Mouse (Mus musculus): ENCODE data around the gene Gm11111.
"Not testable (repeated sequence)": the region's sequence is repeated elsewhere in the genome, so short reads cannot be mapped to it uniquely, and the experiment has no call there.

Gene Gm11111

DNA sequence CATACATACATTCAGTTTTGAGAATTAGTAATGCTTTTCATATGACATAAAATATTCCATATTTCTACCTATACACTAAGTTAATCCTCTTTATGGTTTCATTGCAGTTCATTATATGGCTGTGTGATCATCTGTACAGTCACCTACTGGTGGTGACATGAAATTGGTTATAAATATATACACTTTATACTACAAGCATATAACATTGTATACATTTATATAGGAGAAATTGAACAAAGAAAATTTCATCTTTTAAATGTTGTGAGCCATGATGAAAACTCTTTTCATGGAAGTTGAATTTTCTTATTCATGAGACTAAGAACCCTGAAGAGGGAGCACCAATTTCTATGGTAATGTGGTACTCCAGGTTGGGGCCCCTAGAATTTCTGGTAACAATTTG lies at the start of gene Gm11111:
Gene Gm11111, plus strand, starts transcription at position 301 of the 400 bp plus-strand sequence.
- no peak for DNase-seq (ENCODE audit: low spot score)

DNA sequence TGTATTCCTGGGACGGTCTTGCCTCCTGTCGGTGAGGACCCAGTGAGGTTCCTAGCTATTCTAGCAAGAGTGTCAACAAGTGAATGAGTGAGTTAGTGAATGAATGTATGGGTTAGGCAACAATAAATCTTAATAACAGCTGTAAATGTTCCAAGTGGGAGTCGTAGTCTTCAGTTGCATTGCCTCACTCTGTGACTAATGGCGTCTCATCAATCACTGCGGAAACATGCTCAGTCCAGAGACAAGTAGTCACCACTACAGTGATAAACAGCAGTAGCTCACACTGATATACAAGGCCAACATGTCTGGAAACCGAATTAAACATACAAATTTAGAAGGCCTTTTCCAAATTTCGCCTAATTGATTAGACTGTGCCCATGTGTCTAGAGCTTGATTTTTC lies 36.3 kb upstream of the Gm11111 start:
- DNase-seq (ENCODE audit: low spot score) = peak; percentile 33

DNA sequence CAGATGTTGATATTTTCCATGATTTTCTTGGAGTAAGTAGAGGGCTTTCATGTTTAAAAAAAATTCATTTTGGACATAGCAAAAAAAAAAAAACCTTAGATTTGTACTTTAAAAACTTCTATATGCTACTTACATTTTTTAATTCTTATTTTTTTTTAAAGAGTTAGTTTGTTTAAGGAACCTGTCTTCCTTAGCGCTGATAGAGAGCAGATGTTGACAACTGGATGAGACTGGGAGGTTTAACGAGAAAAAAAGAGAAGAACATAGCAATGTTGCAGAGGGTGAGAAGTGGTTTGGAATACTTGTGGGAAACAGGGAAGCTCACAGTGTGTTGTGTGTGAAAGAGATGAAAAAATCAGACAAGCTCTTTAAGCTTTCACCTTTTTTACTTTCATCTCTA lies 32.4 kb upstream of the Gm11111 start:
- DNase-seq (ENCODE audit: low spot score) = no peak

DNA sequence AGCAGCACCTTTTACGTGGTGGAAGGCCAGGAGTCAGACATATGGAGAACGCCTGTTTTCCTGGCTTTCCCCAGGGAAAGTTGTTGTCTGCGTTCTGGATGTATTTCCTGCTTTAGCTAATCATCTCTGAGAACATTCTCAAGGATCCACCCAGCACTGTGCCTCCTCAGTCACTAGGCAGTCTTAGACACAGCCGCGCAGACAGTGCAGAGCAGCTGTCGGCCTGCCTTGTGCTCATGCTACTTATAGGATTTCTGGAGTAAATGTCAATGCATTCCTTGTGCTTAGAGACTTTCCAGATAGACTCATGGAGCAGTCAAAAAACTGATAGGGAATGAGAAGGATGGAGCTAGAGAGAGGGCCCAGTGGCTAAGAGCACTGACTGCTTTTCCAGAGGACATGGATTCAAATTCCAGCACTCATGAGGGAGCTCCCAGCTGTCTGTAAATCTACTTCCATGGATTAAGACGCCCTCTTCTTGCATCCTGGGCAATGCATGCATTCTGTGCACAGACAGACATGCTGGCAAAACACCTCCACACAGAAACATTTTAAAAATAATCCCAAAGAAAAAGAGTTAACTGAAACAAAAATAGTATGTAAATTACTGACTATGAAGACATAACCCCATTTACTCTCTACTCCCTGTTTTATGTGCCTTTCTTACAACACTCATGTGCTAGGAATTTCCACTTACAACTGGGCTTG lies 30.1 kb upstream of the Gm11111 start:
- DNase-seq (ENCODE audit: low spot score) = no peak

DNA sequence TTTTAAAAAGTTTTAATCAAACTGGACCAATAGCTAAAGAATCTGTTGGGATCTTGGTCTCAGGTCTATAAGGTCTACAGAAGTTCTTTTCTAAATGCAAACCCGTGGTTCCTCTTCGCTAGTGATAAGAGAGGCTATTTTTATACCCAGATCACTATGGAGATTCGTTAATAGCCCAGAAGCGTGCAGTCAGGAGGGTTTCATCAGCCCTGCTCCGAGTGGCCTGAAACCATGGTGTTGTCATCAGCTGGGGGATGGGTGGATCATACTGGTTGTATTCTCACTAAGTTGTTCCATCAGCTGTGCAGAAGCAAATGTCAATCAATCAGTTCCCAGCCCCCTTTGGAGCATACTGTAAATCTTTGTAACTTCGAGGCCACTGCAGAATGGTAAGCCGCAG lies 29.4 kb upstream of the Gm11111 start:
- no peak for DNase-seq (ENCODE audit: low spot score)

DNA sequence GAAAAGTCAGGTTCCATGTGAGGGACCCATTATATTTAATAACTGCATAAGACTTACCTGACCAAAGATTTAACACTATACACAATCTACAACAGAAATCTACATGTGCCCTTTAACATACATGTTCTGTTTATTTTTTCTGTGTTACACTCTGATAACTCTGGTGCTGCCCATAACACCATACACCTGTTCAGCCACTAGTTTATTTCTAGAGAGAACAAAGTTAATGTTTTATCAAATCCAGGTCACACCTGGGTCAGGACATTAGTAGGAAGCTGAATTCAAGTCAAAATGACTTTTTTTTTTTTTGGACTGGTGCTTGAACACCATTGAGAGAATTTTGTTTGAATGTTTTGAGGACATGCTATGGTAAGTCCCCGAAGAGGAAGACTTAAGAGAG lies 28.7 kb upstream of the Gm11111 start:
- no peak for DNase-seq (ENCODE audit: low spot score)

DNA sequence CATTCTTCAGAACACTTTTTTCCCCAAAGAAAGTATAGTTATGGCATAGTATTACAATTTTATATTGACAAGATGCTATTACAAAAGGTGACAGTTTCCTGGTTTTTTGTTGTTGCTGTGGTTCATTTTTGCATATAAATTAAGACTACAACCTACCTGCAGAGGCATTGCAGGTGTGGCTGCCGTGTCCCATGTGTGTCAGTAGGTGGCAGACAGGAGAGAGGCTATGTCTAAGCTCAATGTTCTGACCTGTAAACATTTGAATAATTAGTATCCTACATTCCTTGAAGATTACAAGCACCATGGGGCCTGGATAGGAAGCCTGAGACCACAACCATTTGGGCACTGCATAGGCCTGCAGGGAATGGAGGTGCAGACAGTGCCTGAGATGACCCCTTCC lies 11.2 kb upstream of the Gm11111 start:
- no peak for DNase-seq (ENCODE audit: low spot score)

DNA sequence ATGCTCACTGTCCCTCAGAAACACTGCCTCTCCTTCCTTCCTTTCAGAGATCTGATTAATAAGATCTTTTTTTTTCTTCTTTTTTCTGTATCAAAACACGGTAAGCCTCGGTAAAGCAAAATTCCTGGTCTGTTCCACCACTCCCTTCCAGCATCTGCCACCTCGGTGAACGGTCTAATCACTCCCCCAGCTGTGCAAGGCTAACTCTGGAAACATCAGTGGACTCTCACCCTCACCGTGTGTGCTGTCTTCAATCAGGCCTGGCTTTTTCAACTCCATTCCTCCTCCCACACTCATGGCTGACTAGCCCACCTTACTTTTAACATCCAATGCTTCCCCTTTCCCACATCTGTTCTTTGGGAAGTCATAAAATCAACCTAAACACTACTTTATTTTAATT lies 2.2 kb upstream of the Gm11111 start:
- peak; percentile 21 for DNase-seq (ENCODE audit: low spot score)

DNA sequence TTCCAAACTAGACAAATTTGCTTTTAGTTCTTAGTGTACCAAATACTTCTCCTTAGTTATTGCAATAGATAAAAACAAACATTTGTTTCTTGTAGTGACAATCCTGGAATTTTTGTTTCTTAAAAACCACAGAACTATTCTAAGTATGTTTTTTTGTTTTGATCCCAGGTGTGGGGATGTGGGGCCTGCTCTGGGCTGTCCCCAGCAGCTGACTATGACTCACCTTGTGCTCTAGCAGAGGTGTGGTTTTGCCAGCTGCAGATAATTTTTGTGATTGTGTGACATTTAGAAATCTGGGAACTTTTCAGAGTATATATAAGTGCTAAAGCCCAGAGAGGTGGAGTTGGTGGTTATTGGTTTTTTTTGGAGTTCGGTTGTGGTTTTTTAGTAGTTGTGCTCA lies 1.6 kb upstream of the Gm11111 start:
- DNase-seq (ENCODE audit: low spot score) = no peak

DNA sequence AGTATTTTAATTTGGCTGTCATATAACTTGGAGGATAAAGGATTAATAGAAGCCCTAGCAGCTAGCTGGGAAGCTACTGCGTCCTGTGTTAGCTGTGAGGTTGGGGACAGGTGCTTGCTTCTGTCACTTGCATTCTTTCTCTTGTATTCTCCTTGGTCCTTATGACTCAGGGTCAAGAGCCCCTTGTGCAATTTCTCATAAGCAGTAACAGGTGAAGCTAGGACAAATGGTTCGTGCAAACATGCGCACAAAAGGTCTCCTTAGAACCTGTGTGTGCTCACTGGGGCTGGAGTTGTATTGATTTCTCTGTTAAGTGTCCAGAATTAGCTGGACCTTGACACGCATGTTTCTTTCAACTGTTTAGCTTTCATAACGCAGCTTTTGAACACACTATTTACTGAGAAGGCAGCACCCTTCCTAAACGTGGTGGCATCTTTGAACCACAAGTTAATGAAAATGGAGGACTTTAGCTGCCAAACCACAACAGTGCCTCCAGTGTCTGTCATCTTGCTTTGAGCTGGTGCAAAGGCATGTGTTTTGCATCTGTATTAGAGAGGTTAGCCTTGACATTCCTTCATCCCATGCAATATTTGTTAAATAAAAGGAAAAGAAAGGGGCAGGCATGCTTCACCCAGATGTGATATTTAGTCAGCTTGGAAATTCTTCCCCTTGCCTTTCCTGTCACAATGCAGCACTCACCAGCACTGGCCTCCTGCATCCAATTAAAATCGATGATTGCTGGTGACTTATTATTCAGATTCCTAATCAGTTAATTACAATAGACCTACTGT lies 511 bp downstream of the Gm11111 start:
- DNase-seq (ENCODE audit: low spot score) = peak; percentile 13

DNA sequence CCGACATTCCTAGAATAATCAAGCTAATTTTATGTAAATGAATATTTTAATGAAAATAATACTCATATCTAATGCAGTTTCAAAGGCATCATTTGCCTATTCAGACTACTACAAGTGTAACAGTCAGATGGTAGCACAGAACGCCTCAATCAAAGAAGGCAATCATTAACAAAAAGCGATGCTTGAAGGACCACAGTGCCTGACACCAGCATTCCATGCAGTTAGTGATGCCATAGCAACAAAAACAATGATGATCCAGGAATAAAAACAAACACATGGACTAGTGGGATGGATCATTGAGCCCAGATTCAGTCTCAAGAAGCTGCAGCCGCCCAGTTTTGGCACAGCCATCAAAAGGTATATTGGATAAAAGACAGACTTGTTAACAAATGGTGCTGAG lies 8.8 kb downstream of the Gm11111 start:
- peak; percentile 33 for DNase-seq (ENCODE audit: low spot score)

DNA sequence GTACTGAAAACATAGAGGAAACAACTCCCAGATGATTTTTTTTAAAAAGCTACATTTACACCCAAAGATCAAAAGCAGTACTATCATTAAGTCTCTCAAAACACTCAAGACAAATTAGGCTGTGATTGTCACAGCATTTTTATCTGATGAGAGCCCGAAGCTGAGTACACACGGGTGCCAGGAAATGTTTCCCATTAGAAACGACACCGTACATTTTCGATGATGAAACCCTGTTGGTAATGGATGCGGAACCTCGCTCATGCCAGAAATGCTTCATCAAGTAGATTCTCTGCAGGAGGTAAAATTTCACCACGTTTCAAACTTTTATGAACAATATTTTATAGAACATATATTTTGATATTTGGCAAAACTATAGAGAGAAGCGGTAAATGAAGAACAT lies 10.3 kb downstream of the Gm11111 start:
- DNase-seq (ENCODE audit: low spot score) = no peak

DNA sequence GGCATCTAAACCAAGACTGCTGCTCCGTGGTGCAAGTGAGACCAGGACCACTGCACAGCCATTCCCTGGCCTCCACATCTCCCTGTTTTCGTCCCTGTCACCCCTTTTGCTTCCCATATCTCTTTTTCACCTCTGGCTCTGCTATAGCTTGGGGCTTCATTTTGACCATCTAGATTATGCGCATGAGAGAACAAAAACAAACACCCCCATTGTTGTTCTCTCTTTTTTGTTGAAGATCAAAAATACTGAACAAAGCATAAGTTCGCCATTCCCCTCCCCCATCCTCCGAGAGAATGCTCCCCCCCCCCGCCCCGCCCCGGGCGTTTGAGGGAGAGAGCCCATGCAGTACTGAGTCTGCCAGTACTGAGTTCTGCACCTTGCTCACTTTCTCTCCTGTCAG lies 11.3 kb downstream of the Gm11111 start:
- no peak for DNase-seq (ENCODE audit: low spot score)

DNA sequence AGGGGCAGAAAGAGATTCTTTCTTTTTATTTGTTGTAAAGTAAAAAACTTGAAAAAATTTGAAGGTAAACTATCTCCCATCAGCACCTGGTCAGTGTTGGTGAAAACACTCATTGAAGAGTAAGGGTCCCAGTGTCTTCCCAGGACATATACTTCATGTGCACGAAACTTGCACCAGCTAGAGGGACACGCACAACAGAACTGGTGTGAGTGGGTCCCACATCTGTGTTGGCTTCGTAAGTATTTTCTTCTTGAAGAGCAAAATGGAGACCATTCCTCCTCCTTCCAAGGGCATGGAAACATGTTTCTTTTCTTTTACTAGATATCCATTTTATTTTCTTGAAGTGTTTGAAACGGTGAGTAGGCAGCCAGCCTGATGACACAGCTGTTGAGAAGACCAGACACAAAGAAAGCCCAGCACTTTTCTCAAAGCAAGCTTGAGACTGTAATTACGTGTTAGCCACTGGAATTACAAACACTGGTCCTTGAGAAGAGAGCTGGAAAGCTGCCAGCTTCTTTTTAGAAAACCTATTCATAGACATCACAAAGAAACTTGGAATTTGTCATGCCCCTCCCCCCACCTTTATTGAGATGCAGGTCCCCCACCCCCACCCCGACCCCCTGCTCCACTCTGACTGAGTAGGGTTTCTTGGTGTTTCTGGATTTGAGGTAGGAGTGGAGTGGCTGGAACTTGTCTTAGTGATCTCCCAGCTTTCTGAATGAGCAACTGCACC lies 14.1 kb downstream of the Gm11111 start:
- no peak for DNase-seq (ENCODE audit: low spot score)

DNA sequence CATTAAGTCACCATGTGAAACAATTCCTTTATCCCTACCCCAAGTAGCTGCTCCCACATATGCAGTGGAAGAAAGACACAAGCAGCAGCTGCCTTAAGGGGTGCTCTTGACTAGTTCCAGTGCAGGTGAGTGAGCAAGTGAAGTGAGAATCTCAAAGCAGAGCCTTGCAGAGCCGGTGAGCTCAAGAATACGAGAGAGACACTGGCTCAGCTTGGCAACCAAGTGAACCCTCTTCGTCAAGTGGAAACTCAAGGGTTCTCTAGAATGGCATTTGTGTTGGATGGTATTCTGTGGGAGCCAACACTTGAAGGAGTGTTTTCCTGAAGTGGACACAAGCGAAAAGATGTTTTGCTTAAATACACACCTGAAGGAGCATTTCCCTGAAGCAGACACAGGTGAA lies 16.0 kb downstream of the Gm11111 start:
- no peak for DNase-seq (ENCODE audit: low spot score)

DNA sequence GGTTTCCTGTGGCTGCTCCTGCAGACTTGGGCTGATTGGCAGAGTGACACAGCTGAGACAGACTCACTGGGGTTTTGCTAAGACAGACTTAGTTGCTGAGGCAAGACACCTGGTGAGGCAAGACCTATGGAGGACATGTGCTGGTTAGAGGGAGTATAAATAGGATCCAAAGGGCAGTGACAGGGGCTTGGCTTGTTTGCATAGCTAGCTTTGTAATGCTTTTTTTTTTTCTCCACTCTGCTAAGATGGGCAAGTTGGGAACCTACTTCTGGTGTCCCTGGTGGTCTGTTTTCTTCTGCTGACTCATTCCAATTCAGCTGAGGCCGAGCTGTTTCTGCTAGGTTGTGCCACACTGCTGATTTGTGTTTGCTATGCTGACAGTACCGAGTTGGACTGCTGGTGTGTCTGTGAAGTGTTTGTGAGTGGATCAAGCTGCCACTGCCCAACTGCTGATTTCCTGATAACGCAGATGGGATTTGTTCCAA lies 16.6 kb downstream of the Gm11111 start:
- DNase-seq (ENCODE audit: low spot score) = no peak

DNA sequence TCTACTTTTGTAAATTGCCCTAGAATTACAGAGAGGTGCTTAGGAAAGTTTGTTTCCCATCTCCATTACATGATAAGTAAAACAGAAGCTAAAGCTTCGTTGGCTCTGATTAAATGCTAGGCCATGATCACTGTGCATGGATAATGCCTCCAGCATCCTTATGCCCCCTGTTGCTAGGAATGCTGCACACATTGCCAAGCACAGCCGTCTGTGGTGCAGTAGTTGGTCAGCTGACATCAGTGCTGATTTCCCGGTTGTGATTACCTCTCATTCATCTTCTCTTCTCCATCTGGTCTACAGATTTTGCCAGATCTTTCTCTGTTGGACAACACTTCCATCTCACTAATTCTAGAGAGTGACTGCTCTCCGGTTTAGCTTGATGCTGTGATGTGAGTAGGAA lies 19.9 kb downstream of the Gm11111 start:
- DNase-seq (ENCODE audit: low spot score) = no peak

DNA sequence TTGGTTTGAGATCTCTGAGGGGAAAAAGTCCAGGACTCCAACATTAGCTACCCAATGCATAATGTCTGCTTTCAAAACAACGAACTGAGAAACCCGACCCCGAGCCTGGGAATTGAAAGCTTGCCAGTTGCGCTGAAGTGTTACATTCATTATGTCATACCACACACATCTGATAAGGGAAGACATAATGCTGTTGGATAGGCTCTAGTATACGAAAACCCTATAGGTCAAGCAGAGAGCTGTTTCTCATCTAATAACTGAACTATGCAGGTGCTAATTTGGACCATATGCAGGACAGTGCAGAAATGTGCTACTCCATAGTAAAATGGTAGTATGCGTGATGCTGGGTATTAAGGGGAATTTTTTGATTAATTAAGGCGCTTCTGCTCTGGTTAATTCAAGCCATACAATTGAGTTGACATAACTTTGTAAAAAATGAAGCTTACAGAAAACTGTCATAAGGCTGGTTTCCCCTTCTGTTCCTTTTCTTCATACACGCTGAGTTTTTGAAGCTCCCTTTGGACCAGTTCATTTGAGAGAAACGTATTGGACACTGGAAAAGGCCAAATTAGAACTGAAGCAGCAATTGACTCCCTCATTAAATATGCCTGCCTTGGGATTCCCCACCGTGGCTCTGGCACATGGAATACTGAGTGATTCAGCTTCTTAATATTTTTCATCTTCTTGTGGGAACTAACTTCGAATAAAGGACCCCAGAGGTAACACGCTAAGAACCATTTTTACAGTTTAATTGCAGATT lies 22.4 kb downstream of the Gm11111 start:
- peak; percentile 31 for DNase-seq (ENCODE audit: low spot score)

DNA sequence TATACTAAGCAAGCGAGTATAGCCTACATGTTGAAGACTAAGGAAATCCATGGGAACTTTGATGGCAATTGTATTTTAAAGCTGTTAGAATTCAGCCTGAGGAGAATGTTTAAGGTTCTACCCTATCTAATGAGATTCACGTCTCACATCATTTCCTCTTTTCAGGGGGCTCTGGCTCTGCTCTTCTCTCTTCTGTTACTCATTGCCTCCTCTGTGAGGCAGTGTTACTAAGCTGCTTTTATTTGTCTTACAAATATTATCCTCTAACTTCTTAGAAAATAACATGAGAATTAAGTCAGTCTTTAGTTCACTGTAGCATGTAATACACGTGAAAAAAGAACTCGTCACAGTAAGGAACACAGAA lies 23.0 kb downstream of the Gm11111 start:
- DNase-seq (ENCODE audit: low spot score) = no peak

DNA sequence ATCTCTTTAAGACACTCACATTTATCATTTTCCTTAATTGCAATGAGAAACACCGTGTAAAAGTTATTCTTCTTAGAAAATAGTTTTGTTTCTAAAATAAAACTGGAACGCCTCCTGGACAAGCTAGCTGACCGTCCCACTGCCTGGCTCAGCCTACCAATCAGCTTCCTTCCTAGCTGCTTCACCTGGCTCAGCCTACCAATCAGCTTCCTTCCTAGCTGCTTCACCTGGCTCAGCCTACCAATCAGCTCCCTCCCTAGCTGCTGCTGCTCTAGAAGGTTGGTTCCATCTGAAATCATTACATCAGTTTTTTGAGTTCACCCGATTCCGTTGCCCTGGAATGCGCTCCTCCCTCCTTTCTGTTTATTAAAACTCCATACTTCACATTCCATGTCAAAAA lies 24.0 kb downstream of the Gm11111 start:
- not testable (repeated sequence) for DNase-seq (ENCODE audit: low spot score)

DNA sequence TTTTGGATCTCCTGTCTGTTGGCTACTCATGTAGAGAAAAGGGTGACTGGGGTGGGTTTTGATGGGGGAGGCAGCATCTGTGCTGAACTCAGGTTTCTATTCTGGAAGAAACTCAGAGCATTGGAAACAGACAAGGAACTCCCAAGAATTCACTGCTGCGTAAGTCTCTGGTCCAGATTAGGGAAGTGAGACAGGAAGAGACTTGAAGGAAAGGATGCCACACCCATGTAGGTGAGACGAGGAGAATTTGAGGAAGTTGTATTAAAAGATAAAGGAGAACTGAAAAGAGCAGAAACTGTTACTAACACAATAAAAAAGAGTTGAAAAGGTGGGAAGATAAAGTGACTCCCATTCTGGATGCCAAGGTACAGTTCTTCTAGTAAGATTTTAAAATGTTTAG lies 25.9 kb downstream of the Gm11111 start:
- no peak for DNase-seq (ENCODE audit: low spot score)

DNA sequence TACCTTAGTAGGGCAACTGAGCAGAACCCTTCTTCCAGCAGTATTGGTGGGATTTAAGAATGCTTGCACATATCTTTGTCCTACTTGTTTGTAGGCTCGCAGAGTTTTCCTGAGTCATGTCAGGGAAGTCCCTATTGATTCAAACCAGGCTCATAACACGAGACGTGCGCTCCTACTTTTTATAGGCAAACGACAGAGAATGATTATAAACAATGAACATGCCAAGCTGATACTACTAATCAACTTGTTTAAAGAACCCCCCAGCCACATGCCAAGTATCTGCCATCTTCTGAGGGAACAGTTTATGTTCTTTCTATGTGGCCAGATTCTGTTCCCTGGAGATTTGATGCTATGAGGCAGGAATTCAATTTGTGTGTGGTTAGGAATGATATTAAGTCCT lies 28.3 kb downstream of the Gm11111 start:
- no peak for DNase-seq (ENCODE audit: low spot score)
